Mouse (Mus musculus): Measurements from ENCODE around the gene Podnl1.

DNA sequence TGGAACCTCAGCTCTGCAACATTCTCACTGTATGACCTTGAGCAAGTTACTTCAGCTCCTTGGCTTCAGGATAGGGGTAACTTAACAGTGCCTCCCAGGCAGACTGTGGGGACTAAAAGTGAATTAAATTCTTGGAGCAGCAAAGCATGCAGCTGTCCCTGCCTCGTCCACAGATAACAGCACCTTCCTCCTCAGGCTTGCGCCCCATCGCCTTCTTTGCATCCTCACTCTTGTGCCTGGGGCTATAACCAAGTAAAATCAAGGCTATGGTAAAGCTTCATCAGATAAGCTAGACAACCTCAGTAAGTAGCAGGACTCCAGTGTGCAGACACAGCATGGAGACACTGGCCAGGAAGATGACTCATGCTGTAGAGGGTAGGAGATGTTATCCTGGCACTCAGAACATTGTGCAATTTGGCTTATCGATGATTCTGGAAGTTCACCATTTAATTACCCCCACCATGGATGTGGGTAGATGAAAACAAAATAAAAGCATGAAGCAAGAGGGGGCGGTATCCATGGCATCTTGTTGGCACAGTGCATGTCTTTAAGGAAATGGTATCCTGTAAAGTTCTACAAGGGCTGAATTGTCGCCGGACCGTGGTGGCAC lies 19.0 kb downstream of the Podnl1 start:
- no peak for TF ChIP-seq POLR2A (IDR thresholded peaks at IDR 0.05; ENCODE audit: insufficient read depth, low read depth, low read length)
- no peak for TF ChIP-seq CTCF (IDR thresholded peaks at IDR 0.05; ENCODE audit: insufficient read depth, low read depth, low read length)

Measured in olfactory bulb, adult 2 months (tissue).